Mouse (Mus musculus): Measurements from ENCODE around the gene BC005624. TPM values are rescaled to one million over a fixed set of nuclear protein-coding genes. Genes with fewer than 3 reads are reported as not detected.
"Not testable (repeated sequence)": the region's sequence is repeated elsewhere in the genome, so short reads cannot be mapped to it uniquely, and the experiment has no call there.

Gene BC005624
- total and polyA plus RNA-seq, 3 experiments: 39.6 to 63.0 TPM; not detected in 1

DNA sequence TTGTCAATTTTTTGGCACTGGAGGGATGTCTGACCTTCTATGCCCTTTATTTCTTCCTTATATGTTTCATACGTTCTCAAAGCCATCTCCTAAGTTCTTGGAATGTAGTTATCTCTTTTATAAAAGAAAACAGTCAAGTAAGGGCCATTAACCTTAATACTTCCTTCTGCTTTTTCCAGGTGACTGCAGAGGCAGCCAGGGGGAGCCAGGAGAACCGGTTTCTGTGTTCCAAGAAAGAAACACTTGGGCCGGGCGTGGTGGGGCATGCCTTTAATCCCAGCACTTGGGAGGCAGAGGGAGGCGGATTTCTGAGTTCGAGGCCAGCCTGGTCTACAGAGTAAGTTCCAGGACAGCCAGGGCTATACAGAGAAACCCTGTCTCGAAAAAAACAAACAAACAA, 39.9 kb downstream of the BC005624 start:
- TF ChIP-seq EP300 (IDR thresholded peaks at IDR 0.05; ENCODE audit: low read depth in 1 of 2, low read length in 2 of 2) (peak in 1 of 2 experiments; percentile 19; a peak in 1 of 4 replicates), NELFE (IDR thresholded peaks at IDR 0.05; ENCODE audit: low read depth, low read length) (peak; percentile 27; the same call in 1 of the 2 replicates), CTCF (IDR thresholded peaks at IDR 0.05 in 2 of 3, conservative IDR thresholded peaks at IDR 0.05 in 1 of 3; ENCODE audit: control insufficient read depth in 1 of 3, insufficient read depth in 1 of 3, low read depth in 2 of 3, low read length in 3 of 3, poor library complexity in 1 of 3, severe bottlenecking in 1 of 3) (peak in 2 of 3 experiments; percentile 39 to 46; a peak in 4 of 6 replicates), ETS1 (IDR thresholded peaks at IDR 0.05; ENCODE audit: low read depth, low read length) (peak; percentile 44; the same call in 1 of the 2 replicates)
- H3K4me3 ChIP-seq (ENCODE audit: control insufficient read depth in 1 of 2, insufficient read depth in 1 of 2, low read depth in 2 of 2, low read length in 2 of 2): peak overlapping the region; percentile 62 to 82
- not testable (repeated sequence) for H3K36me3 ChIP-seq (ENCODE audit: control insufficient read depth in 1 of 2, insufficient read depth in 2 of 2, low read length in 2 of 2); H3K4me1 ChIP-seq (ENCODE audit: control insufficient read depth in 1 of 2, insufficient read depth in 2 of 2, low read length in 2 of 2); H3K9me3 ChIP-seq (replicated peaks; ENCODE audit: insufficient read depth, low read length); H3K27me3 ChIP-seq (ENCODE audit: control insufficient read depth in 1 of 2, insufficient read depth in 2 of 2, low read length in 2 of 2); H3K79me2 ChIP-seq (ENCODE audit: control insufficient read depth, insufficient read depth, low read length, poor library complexity)
- peak overlapping the region; percentile 26; the same call in 1 of the 2 replicates for H3K27ac ChIP-seq (ENCODE audit: control insufficient read depth, low read depth, low read length)
- H3K9ac ChIP-seq (ENCODE audit: control insufficient read depth, low read depth, low read length, poor library complexity, severe bottlenecking): peak overlapping the region; percentile 51
- DNase-seq (ENCODE audit: low read depth, low spot score): peak; percentile 62

DNA sequence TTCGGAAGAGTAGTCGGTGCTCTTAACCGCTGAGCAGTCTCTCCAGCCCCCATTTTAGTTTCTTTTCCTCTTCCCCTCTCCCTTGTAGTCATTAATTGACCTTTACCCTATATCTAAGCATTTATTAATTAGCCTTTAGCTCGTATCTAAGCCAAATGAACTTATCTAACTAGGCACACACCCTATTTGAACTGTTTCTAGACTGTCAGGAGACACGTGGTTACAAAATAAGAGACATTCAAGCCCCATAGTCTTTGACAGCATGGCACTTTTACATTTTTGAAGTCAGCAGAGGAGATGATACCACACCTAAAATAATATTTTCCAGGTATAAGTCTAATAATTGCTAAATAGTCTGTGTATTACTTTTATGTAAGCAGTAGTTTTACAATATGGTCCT, 40.4 kb downstream of the BC005624 start:
- Histone ChIP-seq H3K79me2 (ENCODE audit: control insufficient read depth, insufficient read depth, low read length, poor library complexity) (no peaks in the 10 kb centered on the region; the same call in 1 of the 2 replicates), H3K27me3 (ENCODE audit: control insufficient read depth in 1 of 2, insufficient read depth in 2 of 2, low read length in 2 of 2) (peaks cover 4 to 6% of the 10 kb centered on the region in 2 experiments; a peak in 2 of 4 replicates), H3K9ac (ENCODE audit: control insufficient read depth, low read depth, low read length, poor library complexity, severe bottlenecking) (peak overlapping the region; percentile 51; the same call in 1 of the 2 replicates), H3K4me3 (ENCODE audit: control insufficient read depth in 1 of 2, insufficient read depth in 1 of 2, low read depth in 2 of 2, low read length in 2 of 2) (peak overlapping the region in 1 of 2 experiments; percentile 82; a peak in 2 of 4 replicates), H3K36me3 (ENCODE audit: control insufficient read depth in 1 of 2, insufficient read depth in 2 of 2, low read length in 2 of 2) (peaks cover 0 to 7% of the 10 kb centered on the region in 2 experiments; a peak in 1 of 4 replicates), H3K27ac (ENCODE audit: control insufficient read depth, low read depth, low read length) (peak overlapping the region; percentile 26; the same call in 1 of the 2 replicates), H3K9me3 (replicated peaks; ENCODE audit: insufficient read depth, low read length) (no peaks in the 10 kb centered on the region), H3K4me1 (ENCODE audit: control insufficient read depth in 1 of 2, insufficient read depth in 2 of 2, low read length in 2 of 2) (peaks cover 0 to 4% of the 10 kb centered on the region in 2 experiments; a peak in 2 of 4 replicates)
- TF ChIP-seq MEF2A (IDR thresholded peaks at IDR 0.05; ENCODE audit: extremely low read depth, insufficient replicate concordance, low read depth, low read length, poor library complexity, severe bottlenecking) (no peak), RAD21 (IDR thresholded peaks at IDR 0.05; ENCODE audit: low read depth, low read length) (no peak), MAFK (IDR thresholded peaks at IDR 0.05; ENCODE audit: borderline replicate concordance, low read depth, low read length) (no peak), ZMIZ1 (IDR thresholded peaks at IDR 0.05; ENCODE audit: low read depth, low read length) (no peak), TAL1 (IDR thresholded peaks at IDR 0.05; ENCODE audit: low read length) (no peak), EP300 (IDR thresholded peaks at IDR 0.05; ENCODE audit: low read depth in 1 of 2, low read length in 2 of 2) (peak in 1 of 2 experiments; percentile 51; a peak in 1 of 4 replicates), USF1 (IDR thresholded peaks at IDR 0.05; ENCODE audit: low read depth, low read length) (peak; percentile 61), POLR2A (IDR thresholded peaks at IDR 0.05; ENCODE audit: control insufficient read depth in 1 of 2, insufficient read depth in 1 of 2, low read depth in 1 of 2, low read length in 2 of 2, poor library complexity in 1 of 2) (no peak), USF2 (IDR thresholded peaks at IDR 0.05; ENCODE audit: borderline replicate concordance in 1 of 2, insufficient read depth in 1 of 2, low read depth in 1 of 2, low read length in 2 of 2) (no peak), TBP (IDR thresholded peaks at IDR 0.05; ENCODE audit: low read depth, low read length) (no peak), GATA1 (IDR thresholded peaks at IDR 0.05; ENCODE audit: low read depth, low read length) (0 out of 2 replicates have a peak, but pooled peaks have one; percentile 6), ELF1 (IDR thresholded peaks at IDR 0.05; ENCODE audit: low read depth, low read length) (no peak), CHD1 (IDR thresholded peaks at IDR 0.05; ENCODE audit: low read depth, low read length) (no peak), MAX (IDR thresholded peaks at IDR 0.05; ENCODE audit: low read length) (peak; percentile 85), NELFE (IDR thresholded peaks at IDR 0.05; ENCODE audit: low read depth, low read length) (no peak), MXI1 (IDR thresholded peaks at IDR 0.05; ENCODE audit: low read depth, low read length) (peak; percentile 86)
- peak; percentile 52 for DNase-seq (ENCODE audit: low read depth, low spot score)

Measured in MEL (cell line).